Mouse (Mus musculus) liver, adult 2 months (tissue): ENCODE data around the gene Hs6st3.

ENCODE experiments used
- CTCF ChIP-seq: fragments of 200-500 bp; IDR thresholded peaks from 2 replicates; pipeline ENCODE4 v1.5.1; 2011; ENCODE audit warnings: low read depth, low read length, control low read depth
- POLR2A ChIP-seq: fragments of 200-500 bp; IDR thresholded peaks from 2 replicates; pipeline ENCODE4 v1.6.1; 2011; ENCODE audit warnings: low read length, control low read depth; ENCODE audit not compliant: insufficient read depth; ENCODE audit errors: extremely low read depth

GRCm38 (mm10) chr14:119127330-119127729 lies 10.8 kb upstream of the Hs6st3 start:
- no peak for TF ChIP-seq POLR2A
- TF ChIP-seq CTCF: no peak
